ENCODE assay signal across 22 mouse cellular contexts in the genomic region with DNA sequence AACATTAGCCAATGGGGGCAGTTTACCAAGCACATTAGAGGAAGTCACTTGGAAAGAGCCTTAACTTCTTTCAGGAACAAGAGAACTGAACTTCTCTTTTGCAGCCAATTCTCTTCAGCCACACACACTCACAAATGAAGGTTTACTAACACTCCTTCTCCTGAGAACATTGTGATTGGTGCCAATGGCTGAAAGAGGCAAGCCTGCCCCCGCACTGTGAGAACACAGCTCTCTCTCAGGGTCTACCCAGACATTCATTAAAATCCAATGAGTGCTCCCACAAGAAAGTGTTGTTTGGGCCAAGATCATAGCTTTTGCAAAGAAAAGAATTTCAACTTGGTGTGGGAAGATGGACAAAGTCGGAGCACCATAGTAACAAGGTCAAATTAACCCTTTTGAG.
"Had no signal": no experiment of that assay in that cellular context is flagged by ENCODE, and none has a peak within 500 bp of the region (broad histone marks: within the 10 kb centered on the region; RNA-seq: fewer than 3 reads in every experiment).

No protein-coding gene starts in this region.

- H3K4me2 ChIP-seq: kidney, embryonic 15.5 days; limb, embryonic 12.5 days; limb, embryonic 15.5 days; liver, embryonic 11.5 days; lung, embryonic 14.5 days; midbrain, embryonic 12.5 days; midbrain, embryonic 15.5 days; neural tube, embryonic 13.5 days had no signal

- H3K4me3 ChIP-seq: kidney, embryonic 15.5 days; limb, embryonic 12.5 days; limb, embryonic 15.5 days; midbrain, embryonic 12.5 days; midbrain, embryonic 15.5 days; myocyte; neural tube, embryonic 13.5 days had no signal

- H3K27me3 ChIP-seq: kidney, embryonic 15.5 days; limb, embryonic 12.5 days; limb, embryonic 15.5 days; midbrain, embryonic 12.5 days; midbrain, embryonic 15.5 days; neural tube, embryonic 13.5 days had no signal

- H3K9me3 ChIP-seq: kidney, embryonic 15.5 days; limb, embryonic 12.5 days; limb, embryonic 15.5 days; midbrain, embryonic 12.5 days; midbrain, embryonic 15.5 days; neural tube, embryonic 13.5 days had no signal

- DNase-seq: kidney, postnatal 10 days; kidney, postnatal 36 days; left cerebral cortex, postnatal 4 days; liver, postnatal 0 days; lung, embryonic 14.5 days; lung, postnatal 14 days; lung, postnatal 4 days; retina, postnatal 1 day; right cerebral cortex, postnatal 4 days; thymus, adult 2 months; thymus, postnatal 14 days; thymus, postnatal 4 days had no signal

- ATAC-seq: liver, postnatal 0 days; midbrain, embryonic 15.5 days had no signal

- H3K27ac ChIP-seq: kidney, embryonic 15.5 days; limb, embryonic 12.5 days; limb, embryonic 15.5 days; liver, embryonic 14.5 days; midbrain, embryonic 12.5 days; midbrain, embryonic 15.5 days; neural tube, embryonic 13.5 days; stomach, postnatal 0 days had no signal

- H3K36me3 ChIP-seq: kidney, embryonic 15.5 days; limb, embryonic 12.5 days; limb, embryonic 15.5 days; midbrain, embryonic 12.5 days; midbrain, embryonic 15.5 days; neural tube, embryonic 13.5 days had no signal

- H3K4me1 ChIP-seq: kidney, embryonic 15.5 days; limb, embryonic 12.5 days; limb, embryonic 15.5 days; midbrain, embryonic 12.5 days; midbrain, embryonic 15.5 days; neural tube, embryonic 13.5 days had no signal

- H3K9ac ChIP-seq: kidney, embryonic 15.5 days; limb, embryonic 12.5 days; limb, embryonic 15.5 days; liver, embryonic 14.5 days; liver, postnatal 0 days; lung, embryonic 14.5 days; midbrain, embryonic 12.5 days; midbrain, embryonic 15.5 days; neural tube, embryonic 13.5 days had no signal
